Mouse (Mus musculus): ENCODE measurements around the gene Adarb1. TPM values are rescaled to one million over a fixed set of nuclear protein-coding genes. Genes with fewer than 3 reads are reported as not detected.

Adarb1 gene
- polyA plus RNA-seq, 1 experiment from 2014 or later, result 6.9 TPM

- peak; percentile 71 for ATAC-seq (ENCODE audit: low FRiP score, low TSS enrichment)
Observed at GRCm38 (mm10) chr10:77440841-77441755, 23.0 kb upstream of the Adarb1 start.

GRCm38 (mm10) chr10:77440286-77440685, 22.2 kb upstream of the Adarb1 start:
- Histone ChIP-seq H3K4me1 (replicated peaks; ENCODE audit: control insufficient read depth, insufficient read depth) (peaks cover 5% of the 10 kb centered on the region), H3K36me3 (ENCODE audit: control insufficient read depth, insufficient read depth, low read length) (no peaks in the 10 kb centered on the region), H3K27ac (replicated peaks) (no peak overlapping the region), H3K4me3 (ENCODE audit: low read depth, low read length) (no peak overlapping the region), H3K4me2 (replicated peaks; ENCODE audit: low read depth) (no peak overlapping the region), H3K27me3 (ENCODE audit: control insufficient read depth, insufficient read depth, low read length) (no peaks in the 10 kb centered on the region), H3K9me3 (ENCODE audit: control insufficient read depth, low read length) (no peaks in the 10 kb centered on the region), H3K9ac (ENCODE audit: low read length) (no peak overlapping the region)
- DNase-seq (ENCODE audit: low spot score), result no peak
- TF ChIP-seq CTCF (IDR thresholded peaks at IDR 0.05; ENCODE audit: low read depth), result no peak
- no peak for TF ChIP-seq EP300 (optimal IDR thresholded peaks at IDR 0.05)
- ATAC-seq (ENCODE audit: low FRiP score, low TSS enrichment), result no peak
- WGBS, result 40% methylated on average over 6 of the region's 6 CpGs

More at GRCm38 (mm10) chr10:77440841-77441755, 23.0 kb upstream of the Adarb1 start:
- Histone ChIP-seq H3K9ac (ENCODE audit: low read length) (peak overlapping the region; percentile 31; the same call in 1 of the 2 replicates), H3K4me3 (ENCODE audit: low read depth, low read length) (no peak overlapping the region), H3K9me3 (ENCODE audit: control insufficient read depth, low read length) (no peaks in the 10 kb centered on the region), H3K27ac (replicated peaks) (peak overlapping the region; percentile 53), H3K4me2 (replicated peaks; ENCODE audit: low read depth) (peak overlapping the region; percentile 15; the same call in 1 of the 2 replicates), H3K36me3 (ENCODE audit: control insufficient read depth, insufficient read depth, low read length) (no peaks in the 10 kb centered on the region), H3K27me3 (ENCODE audit: control insufficient read depth, insufficient read depth, low read length) (no peaks in the 10 kb centered on the region), H3K4me1 (replicated peaks; ENCODE audit: control insufficient read depth, insufficient read depth) (peaks cover 5% of the 10 kb centered on the region; the same call in 1 of the 2 replicates)
- 32% methylated on average over 19 of the region's 19 CpGs for WGBS
- no peak for DNase-seq (ENCODE audit: low spot score)
- no peak for TF ChIP-seq CTCF (IDR thresholded peaks at IDR 0.05; ENCODE audit: low read depth)
- TF ChIP-seq EP300 (optimal IDR thresholded peaks at IDR 0.05), result peak; percentile 45

- peaks cover 8% of the 10 kb centered on the region for H3K4me1 ChIP-seq (replicated peaks; ENCODE audit: control insufficient read depth, insufficient read depth)
- TF ChIP-seq EP300 (optimal IDR thresholded peaks at IDR 0.05), result no peak
- no peak for TF ChIP-seq CTCF (IDR thresholded peaks at IDR 0.05; ENCODE audit: low read depth)
- H3K4me3 ChIP-seq (ENCODE audit: low read depth, low read length), result no peak overlapping the region
- ATAC-seq (ENCODE audit: low FRiP score, low TSS enrichment) (no peak), DNase-seq (ENCODE audit: low spot score) (no peak)
- H3K36me3 ChIP-seq (ENCODE audit: control insufficient read depth, insufficient read depth, low read length), result no peaks in the 10 kb centered on the region
- H3K4me2 ChIP-seq (replicated peaks; ENCODE audit: low read depth), result no peak overlapping the region
- 83% methylated on average over 3 of the region's 3 CpGs for WGBS
- no peaks in the 10 kb centered on the region for H3K9me3 ChIP-seq (ENCODE audit: control insufficient read depth, low read length)
- no peaks in the 10 kb centered on the region for H3K27me3 ChIP-seq (ENCODE audit: control insufficient read depth, insufficient read depth, low read length)
- no peak overlapping the region for H3K27ac ChIP-seq (replicated peaks)
- no peak overlapping the region for H3K9ac ChIP-seq (ENCODE audit: low read length)
Observed at GRCm38 (mm10) chr10:77439026-77439425, 21.0 kb upstream of the Adarb1 start.

GRCm38 (mm10) chr10:77438021-77438420, 20.0 kb upstream of the Adarb1 start:
- Histone ChIP-seq H3K27me3 (ENCODE audit: control insufficient read depth, insufficient read depth, low read length) (no peaks in the 10 kb centered on the region), H3K4me1 (replicated peaks; ENCODE audit: control insufficient read depth, insufficient read depth) (peaks cover 8% of the 10 kb centered on the region), H3K36me3 (ENCODE audit: control insufficient read depth, insufficient read depth, low read length) (no peaks in the 10 kb centered on the region), H3K9me3 (ENCODE audit: control insufficient read depth, low read length) (no peaks in the 10 kb centered on the region), H3K4me3 (ENCODE audit: low read depth, low read length) (no peak overlapping the region), H3K4me2 (replicated peaks; ENCODE audit: low read depth) (no peak overlapping the region), H3K9ac (ENCODE audit: low read length) (no peak overlapping the region), H3K27ac (replicated peaks) (no peak overlapping the region)
- TF ChIP-seq CTCF (IDR thresholded peaks at IDR 0.05; ENCODE audit: low read depth) (no peak), EP300 (optimal IDR thresholded peaks at IDR 0.05) (no peak)
- DNase-seq (ENCODE audit: low spot score), result no peak
- no peak for ATAC-seq (ENCODE audit: low FRiP score, low TSS enrichment)
- 43% methylated on average over 1 of the region's 1 CpGs for WGBS

GRCm38 (mm10) chr10:77435343-77435742, 17.3 kb upstream of the Adarb1 start:
- H3K4me3 ChIP-seq (ENCODE audit: low read depth, low read length), result no peak overlapping the region
- no peaks in the 10 kb centered on the region for H3K9me3 ChIP-seq (ENCODE audit: control insufficient read depth, low read length)
- H3K36me3 ChIP-seq (ENCODE audit: control insufficient read depth, insufficient read depth, low read length), result no peaks in the 10 kb centered on the region
- peak overlapping the region; percentile 56; the same call in 1 of the 2 replicates for H3K27ac ChIP-seq (replicated peaks)
- H3K4me2 ChIP-seq (replicated peaks; ENCODE audit: low read depth), result no peak overlapping the region
- H3K27me3 ChIP-seq (ENCODE audit: control insufficient read depth, insufficient read depth, low read length), result no peaks in the 10 kb centered on the region
- 69% methylated on average over 4 of the region's 4 CpGs for WGBS
- ATAC-seq (ENCODE audit: low FRiP score, low TSS enrichment) (no peak), DNase-seq (ENCODE audit: low spot score) (no peak)
- TF ChIP-seq CTCF (IDR thresholded peaks at IDR 0.05; ENCODE audit: low read depth), result no peak
- TF ChIP-seq EP300 (optimal IDR thresholded peaks at IDR 0.05), result no peak
- H3K9ac ChIP-seq (ENCODE audit: low read length), result no peak overlapping the region
- peaks cover 4% of the 10 kb centered on the region; the same call in 1 of the 2 replicates for H3K4me1 ChIP-seq (replicated peaks; ENCODE audit: control insufficient read depth, insufficient read depth)

Data from stomach, postnatal 0 days (tissue).